Mouse (Mus musculus) heart, adult 11 months (tissue): ENCODE measurements at regions not wholly inside any gene's neighbourhood (a gene's known extent, or its start where the extent isn't known, plus 50 kb on each side); places are given as distances from the start of the nearest gene placed in this dataset.

Experiments
- DNase-seq: peaks from one replicate; pipeline ENCODE4 v3.0.0; 2022

- DNase-seq: no peak
These were observed 372.4 kb upstream of the Isx start for GRCm38 (mm10) chr8:74500413-74501135.

GRCm38 (mm10) chr8:74501291-74501690 lies 371.7 kb upstream of the Isx start:
- DNase-seq: peak; percentile 10
